Mouse (Mus musculus) CH12.LX (cell line): ENCODE measurements at regions not wholly inside any gene's neighbourhood (a gene's known extent, or its start where the extent isn't known, plus 50 kb on each side); places are given as distances from the start of the nearest gene placed in this dataset.

Experiments used
- DNase-seq: peaks from one replicate; pipeline ENCODE4 v3.0.0-alpha.2; 2013; ENCODE audit errors: extremely low read depth
- H3K27ac ChIP-seq: 2 replicates; pipeline ENCODE4 v1.5.1; 2012; ENCODE audit warnings: low read depth, mild to moderate bottlenecking, control low read depth, moderate library complexity; ENCODE audit not compliant: insufficient read depth
- H3K27me3 ChIP-seq: replicated peaks from 2 replicates; pipeline ENCODE3; 2012; ENCODE audit warnings: inconsistent platforms
- H3K36me3 ChIP-seq, 2 experiments: replicated peaks in 1 of 2; 2 replicates each; pipeline versions ENCODE3 to v1.6.1; 2012; ENCODE audit warnings: inconsistent platforms in 1 of 2, low read length in 1 of 2, mild to moderate bottlenecking in 1 of 2, mixed read lengths in 1 of 2, moderate library complexity in 1 of 2; ENCODE audit not compliant: control insufficient read depth in 1 of 2, insufficient read depth in 1 of 2
- H3K4me1 ChIP-seq, 2 experiments: 2 replicates each; pipeline ENCODE4 v1.6.1; 2012; ENCODE audit warnings: inconsistent platforms in 1 of 2, moderate library complexity in 1 of 2; ENCODE audit not compliant: insufficient read depth in 2 of 2, control insufficient read depth in 1 of 2
- H3K4me2 ChIP-seq: 2 replicates; pipeline ENCODE4 v1.6.1; 2012; ENCODE audit warnings: low read depth, mild to moderate bottlenecking, control low read depth; ENCODE audit not compliant: poor library complexity, insufficient read depth, severe bottlenecking
- H3K4me3 ChIP-seq, 3 experiments: fragments of 150-350 bp in 1 of 3; sonication (generic) in 1 of 3; replicated peaks in 1 of 3; 2 replicates each; pipeline versions ENCODE3 to v1.5.1; 2011 to 2012; ENCODE audit warnings: low read depth in 2 of 3, low read length in 2 of 3, mild to moderate bottlenecking in 2 of 3, moderate library complexity in 2 of 3, control low read depth in 1 of 3, improper control_type of control experiment in 1 of 3, inconsistent platforms in 1 of 3, mixed read lengths in 1 of 3; ENCODE audit not compliant: poor library complexity in 1 of 3
- H3K79me2 ChIP-seq: replicated peaks from 2 replicates; pipeline ENCODE4 v1.6.1; 2012; ENCODE audit warnings: mild to moderate bottlenecking, moderate library complexity; ENCODE audit not compliant: control insufficient read depth, poor library complexity, insufficient read depth, severe bottlenecking; ENCODE audit errors: extremely low read depth
- H3K9ac ChIP-seq: 2 replicates; pipeline ENCODE4 v1.6.1; 2012; ENCODE audit warnings: low read depth, mild to moderate bottlenecking, control low read depth, moderate library complexity; ENCODE audit not compliant: insufficient read depth
- H3K9me3 ChIP-seq: replicated peaks from 2 replicates; pipeline ENCODE3; 2012; ENCODE audit warnings: low read length, inconsistent platforms, mixed read lengths
- BHLHE40 ChIP-seq: IDR thresholded peaks from 2 replicates; pipeline ENCODE4 v1.6.1; 2011; ENCODE audit warnings: mild to moderate bottlenecking, low read depth, low read length, improper control_type of control experiment
- CHD1 ChIP-seq: IDR thresholded peaks from 2 replicates; pipeline ENCODE4 v1.6.1; 2012; ENCODE audit warnings: low read depth, low read length, improper control_type of control experiment, inconsistent platforms
- CHD2 ChIP-seq: IDR thresholded peaks from 2 replicates; pipeline ENCODE4 v1.6.1; 2011; ENCODE audit warnings: low read length, improper control_type of control experiment
- CTCF ChIP-seq, 2 experiments: IDR thresholded peaks in 1 of 2; conservative IDR thresholded peaks in 1 of 2; 2 replicates each; pipeline ENCODE4 v1.5.1; 2011 to 2012; ENCODE audit warnings: low read depth in 2 of 2, low read length in 2 of 2, improper control_type of control experiment in 1 of 2, inconsistent platforms in 1 of 2, mild to moderate bottlenecking in 1 of 2, moderate library complexity in 1 of 2
- E2F4 ChIP-seq: IDR thresholded peaks from 2 replicates; pipeline ENCODE4 v1.6.1; 2011; ENCODE audit warnings: low read depth, low read length, improper control_type of control experiment; ENCODE audit not compliant: insufficient replicate concordance
- ELF1 ChIP-seq: IDR thresholded peaks from 2 replicates; pipeline ENCODE4 v1.6.1; 2014; ENCODE audit warnings: low read depth, mild to moderate bottlenecking, inconsistent platforms, low read length, improper control_type of control experiment
- EP300 ChIP-seq: IDR thresholded peaks from 2 replicates; pipeline ENCODE4 v1.6.1; 2011; ENCODE audit warnings: low read length, improper control_type of control experiment
- ETS1 ChIP-seq: conservative IDR thresholded peaks from 2 replicates; pipeline ENCODE4 v1.6.1; 2012; ENCODE audit warnings: low read depth, mild to moderate bottlenecking, inconsistent platforms, low read length, improper control_type of control experiment, moderate library complexity
- IRF4 ChIP-seq: IDR thresholded peaks from 2 replicates; pipeline ENCODE4 v1.6.1; 2014; ENCODE audit warnings: low read depth, mild to moderate bottlenecking, inconsistent platforms, low read length, improper control_type of control experiment
- JUN ChIP-seq: IDR thresholded peaks from 2 replicates; pipeline ENCODE4 v1.6.1; 2011; ENCODE audit warnings: low read depth, mild to moderate bottlenecking, low read length, improper control_type of control experiment, moderate library complexity; ENCODE audit not compliant: insufficient read depth
- JUND ChIP-seq: conservative IDR thresholded peaks from 2 replicates; pipeline ENCODE4 v1.6.1; 2011; ENCODE audit warnings: low read depth, low read length, improper control_type of control experiment
- KAT2A ChIP-seq: IDR thresholded peaks from 2 replicates; pipeline ENCODE4 v1.6.1; 2012; ENCODE audit warnings: low read length, improper control_type of control experiment, inconsistent platforms; ENCODE audit not compliant: insufficient replicate concordance
- MAFK ChIP-seq: IDR thresholded peaks from 2 replicates; pipeline ENCODE4 v1.6.1; 2011; ENCODE audit warnings: low read length, improper control_type of control experiment; ENCODE audit not compliant: insufficient replicate concordance
- MAX ChIP-seq: IDR thresholded peaks from 2 replicates; pipeline ENCODE4 v1.6.1; 2011; ENCODE audit warnings: low read length, improper control_type of control experiment
- MEF2A ChIP-seq: IDR thresholded peaks from 2 replicates; pipeline ENCODE4 v1.6.1; 2014; ENCODE audit warnings: low read depth, mild to moderate bottlenecking, inconsistent platforms, low read length, improper control_type of control experiment, borderline replicate concordance
- MXI1 ChIP-seq: IDR thresholded peaks from 2 replicates; pipeline ENCODE4 v1.6.1; 2011; ENCODE audit warnings: mild to moderate bottlenecking, low read depth, low read length, improper control_type of control experiment
- MYC ChIP-seq: IDR thresholded peaks from 2 replicates; pipeline ENCODE4 v1.6.1; 2011; ENCODE audit warnings: low read depth, mild to moderate bottlenecking, improper control_type of control experiment, low read length
- PAX5 ChIP-seq: IDR thresholded peaks from 2 replicates; pipeline ENCODE4 v1.6.1; 2012; ENCODE audit warnings: low read length, inconsistent platforms, mixed read lengths
- POLR2A ChIP-seq: IDR thresholded peaks from 2 replicates; pipeline ENCODE4 v1.6.1; 2011; ENCODE audit warnings: low read depth, mild to moderate bottlenecking, improper control_type of control experiment, low read length
- POLR2AphosphoS2 ChIP-seq: IDR thresholded peaks from 2 replicates; pipeline ENCODE4 v1.6.1; 2011; ENCODE audit warnings: low read depth, low read length, improper control_type of control experiment
- SIN3A ChIP-seq: IDR thresholded peaks from 2 replicates; pipeline ENCODE4 v1.6.1; 2012; ENCODE audit warnings: low read length, improper control_type of control experiment, inconsistent platforms
- SMC3 ChIP-seq: IDR thresholded peaks from 2 replicates; pipeline ENCODE4 v1.6.1; 2011; ENCODE audit warnings: low read depth, low read length, improper control_type of control experiment
- TCF12 ChIP-seq: IDR thresholded peaks from 2 replicates; pipeline ENCODE4 v1.6.1; 2014; ENCODE audit warnings: low read depth, mild to moderate bottlenecking, inconsistent platforms, low read length, improper control_type of control experiment
- USF1 ChIP-seq: IDR thresholded peaks from 2 replicates; pipeline ENCODE4 v1.6.1; 2014; ENCODE audit warnings: low read depth, mild to moderate bottlenecking, inconsistent platforms, low read length, improper control_type of control experiment
- USF2 ChIP-seq: conservative IDR thresholded peaks from 2 replicates; pipeline ENCODE4 v1.6.1; 2011; ENCODE audit warnings: low read depth, low read length, improper control_type of control experiment
- ZNF384 ChIP-seq: IDR thresholded peaks from 2 replicates; pipeline ENCODE4 v1.6.1; 2012; ENCODE audit warnings: low read depth, low read length, improper control_type of control experiment, inconsistent platforms
- dilution Hi-C: fragments of 300-500 bp; cut with MboI; formaldehyde crosslinking; loops from 2 replicates; pipeline ENCODE4 v1.14.3; 2020; ENCODE audit warnings: low sequenced_read_pairs; ENCODE audit not compliant: extremely low pct_unique_long_range_greater_than_20kb, extremely low pct_ligation_motif_present
- in situ Hi-C: fragments of 300-500 bp; cut with MboI; formaldehyde crosslinking; loops from 3 replicates; pipeline ENCODE4 v1.14.3; 2019; ENCODE audit warnings: low sequenced_read_pairs, low pct_ligation_motif_present, low pct_unique_long_range_greater_than_20kb, mixed read lengths

- in situ Hi-C loops (no loop called here), dilution Hi-C loops (no loop called here)
- TF ChIP-seq JUN (no peak), EP300 (no peak), MEF2A (no peak), ELF1 (no peak), SIN3A (no peak), MYC (no peak), POLR2AphosphoS2 (no peak), MXI1 (no peak), USF2 (no peak), E2F4 (no peak), USF1 (no peak), ZNF384 (no peak), PAX5 (no peak), CTCF (conservative IDR thresholded peaks at IDR 0.05 in 1 of 2, IDR thresholded peaks at IDR 0.05 in 1 of 2; ENCODE audit: low read depth in 2 of 2, low read length in 2 of 2) (no peak), MAFK (no peak), BHLHE40 (no peak), KAT2A (no peak), SMC3 (no peak)
- no peak for DNase-seq
- no peak overlapping the region for H3K4me2 ChIP-seq
- H3K27me3 ChIP-seq = peaks cover 84% of the 10 kb centered on the region
- no peak overlapping the region for H3K9ac ChIP-seq
- H3K79me2 ChIP-seq = no peaks in the 10 kb centered on the region
- H3K27ac ChIP-seq = no peak overlapping the region
- H3K4me3 ChIP-seq = no peak overlapping the region
- no peaks in the 10 kb centered on the region for H3K4me1 ChIP-seq
- no peaks in the 10 kb centered on the region for H3K9me3 ChIP-seq
- H3K36me3 ChIP-seq = no peaks in the 10 kb centered on the region
These were observed 81.7 kb downstream of the Hif1an start for GRCm38 (mm10) chr19:44644376-44644775.

- no peak overlapping the region for H3K4me2 ChIP-seq
- no peaks in the 10 kb centered on the region for H3K4me1 ChIP-seq
- H3K9ac ChIP-seq = no peak overlapping the region
- no peaks in the 10 kb centered on the region for H3K79me2 ChIP-seq
- H3K9me3 ChIP-seq = no peaks in the 10 kb centered on the region
- dilution Hi-C loops (no loop called here), in situ Hi-C loops (no loop called here)
- H3K27me3 ChIP-seq = peaks cover 82% of the 10 kb centered on the region
- DNase-seq = no peak
- TF ChIP-seq KAT2A (no peak), POLR2AphosphoS2 (no peak), ELF1 (no peak), E2F4 (no peak)
- no peak overlapping the region for H3K4me3 ChIP-seq
- H3K36me3 ChIP-seq = no peaks in the 10 kb centered on the region
- H3K27ac ChIP-seq = no peak overlapping the region
These were observed 82.3 kb downstream of the Hif1an start for GRCm38 (mm10) chr19:44644929-44645328.

- no peaks in the 10 kb centered on the region for H3K36me3 ChIP-seq
- TF ChIP-seq KAT2A (no peak), CHD1 (no peak), CHD2 (no peak), SIN3A (no peak), IRF4 (no peak), ZNF384 (no peak), MAX (no peak), POLR2A (no peak), ETS1 (no peak), JUND (no peak), TCF12 (no peak)
- in situ Hi-C loops (no loop called here), dilution Hi-C loops (no loop called here)
- H3K4me1 ChIP-seq = no peaks in the 10 kb centered on the region
- H3K79me2 ChIP-seq = no peaks in the 10 kb centered on the region
- H3K27me3 ChIP-seq = peaks cover 79% of the 10 kb centered on the region
- no peaks in the 10 kb centered on the region for H3K9me3 ChIP-seq
- no peak overlapping the region for H3K27ac ChIP-seq
- no peak for DNase-seq
- H3K9ac ChIP-seq = no peak overlapping the region
- H3K4me2 ChIP-seq = no peak overlapping the region
- H3K4me3 ChIP-seq = no peak overlapping the region
These were observed 83.9 kb downstream of the Hif1an start for GRCm38 (mm10) chr19:44646548-44646947.
